Mouse (Mus musculus) CH12.LX (cell line): ENCODE data around the gene Runx3. TPM values are rescaled to one million over a fixed set of nuclear protein-coding genes. Genes with fewer than 3 reads are reported as not detected.

ENCODE experiments used
- DNase-seq: peaks from one replicate; pipeline ENCODE4 v3.0.0-alpha.2; 2013; ENCODE audit errors: extremely low read depth
- H3K27ac ChIP-seq: 2 replicates; pipeline ENCODE4 v1.5.1; 2012; ENCODE audit warnings: low read depth, mild to moderate bottlenecking, control low read depth, moderate library complexity; ENCODE audit not compliant: insufficient read depth
- H3K27me3 ChIP-seq: replicated peaks from 2 replicates; pipeline ENCODE3; 2012; ENCODE audit warnings: inconsistent platforms
- H3K36me3 ChIP-seq, 2 experiments: replicated peaks in 1 of 2; 2 replicates each; pipeline versions ENCODE3 to v1.6.1; 2012; ENCODE audit warnings: inconsistent platforms in 1 of 2, low read length in 1 of 2, mild to moderate bottlenecking in 1 of 2, mixed read lengths in 1 of 2, moderate library complexity in 1 of 2; ENCODE audit not compliant: control insufficient read depth in 1 of 2, insufficient read depth in 1 of 2
- H3K4me1 ChIP-seq, 2 experiments: 2 replicates each; pipeline ENCODE4 v1.6.1; 2012; ENCODE audit warnings: inconsistent platforms in 1 of 2, moderate library complexity in 1 of 2; ENCODE audit not compliant: insufficient read depth in 2 of 2, control insufficient read depth in 1 of 2
- H3K4me2 ChIP-seq: 2 replicates; pipeline ENCODE4 v1.6.1; 2012; ENCODE audit warnings: low read depth, mild to moderate bottlenecking, control low read depth; ENCODE audit not compliant: poor library complexity, insufficient read depth, severe bottlenecking
- H3K4me3 ChIP-seq, 3 experiments: fragments of 150-350 bp in 1 of 3; sonication (generic) in 1 of 3; replicated peaks in 1 of 3; 2 replicates each; pipeline versions ENCODE3 to v1.5.1; 2011 to 2012; ENCODE audit warnings: low read depth in 2 of 3, low read length in 2 of 3, mild to moderate bottlenecking in 2 of 3, moderate library complexity in 2 of 3, control low read depth in 1 of 3, improper control_type of control experiment in 1 of 3, inconsistent platforms in 1 of 3, mixed read lengths in 1 of 3; ENCODE audit not compliant: poor library complexity in 1 of 3
- H3K79me2 ChIP-seq: replicated peaks from 2 replicates; pipeline ENCODE4 v1.6.1; 2012; ENCODE audit warnings: mild to moderate bottlenecking, moderate library complexity; ENCODE audit not compliant: control insufficient read depth, poor library complexity, insufficient read depth, severe bottlenecking; ENCODE audit errors: extremely low read depth
- H3K9ac ChIP-seq: 2 replicates; pipeline ENCODE4 v1.6.1; 2012; ENCODE audit warnings: low read depth, mild to moderate bottlenecking, control low read depth, moderate library complexity; ENCODE audit not compliant: insufficient read depth
- H3K9me3 ChIP-seq: replicated peaks from 2 replicates; pipeline ENCODE3; 2012; ENCODE audit warnings: low read length, inconsistent platforms, mixed read lengths
- E2F4 ChIP-seq: IDR thresholded peaks from 2 replicates; pipeline ENCODE4 v1.6.1; 2011; ENCODE audit warnings: low read depth, low read length, improper control_type of control experiment; ENCODE audit not compliant: insufficient replicate concordance
- ELF1 ChIP-seq: IDR thresholded peaks from 2 replicates; pipeline ENCODE4 v1.6.1; 2014; ENCODE audit warnings: low read depth, mild to moderate bottlenecking, inconsistent platforms, low read length, improper control_type of control experiment
- EP300 ChIP-seq: IDR thresholded peaks from 2 replicates; pipeline ENCODE4 v1.6.1; 2011; ENCODE audit warnings: low read length, improper control_type of control experiment
- ETS1 ChIP-seq: conservative IDR thresholded peaks from 2 replicates; pipeline ENCODE4 v1.6.1; 2012; ENCODE audit warnings: low read depth, mild to moderate bottlenecking, inconsistent platforms, low read length, improper control_type of control experiment, moderate library complexity
- GABPA ChIP-seq: IDR thresholded peaks from 2 replicates; pipeline ENCODE4 v1.6.1; 2012; ENCODE audit warnings: low read depth, low read length, improper control_type of control experiment, inconsistent platforms; ENCODE audit not compliant: insufficient replicate concordance
- HCFC1 ChIP-seq: IDR thresholded peaks from 2 replicates; pipeline ENCODE4 v1.6.1; 2012; ENCODE audit warnings: low read depth, mild to moderate bottlenecking, inconsistent platforms, low read length, improper control_type of control experiment
- IRF4 ChIP-seq: IDR thresholded peaks from 2 replicates; pipeline ENCODE4 v1.6.1; 2014; ENCODE audit warnings: low read depth, mild to moderate bottlenecking, inconsistent platforms, low read length, improper control_type of control experiment
- MEF2A ChIP-seq: IDR thresholded peaks from 2 replicates; pipeline ENCODE4 v1.6.1; 2014; ENCODE audit warnings: low read depth, mild to moderate bottlenecking, inconsistent platforms, low read length, improper control_type of control experiment, borderline replicate concordance
- MXI1 ChIP-seq: IDR thresholded peaks from 2 replicates; pipeline ENCODE4 v1.6.1; 2011; ENCODE audit warnings: mild to moderate bottlenecking, low read depth, low read length, improper control_type of control experiment
- MYC ChIP-seq: IDR thresholded peaks from 2 replicates; pipeline ENCODE4 v1.6.1; 2011; ENCODE audit warnings: low read depth, mild to moderate bottlenecking, improper control_type of control experiment, low read length
- NELFE ChIP-seq: IDR thresholded peaks from 2 replicates; pipeline ENCODE4 v1.6.1; 2011; ENCODE audit warnings: low read depth, low read length, improper control_type of control experiment
- POLR2AphosphoS2 ChIP-seq: IDR thresholded peaks from 2 replicates; pipeline ENCODE4 v1.6.1; 2011; ENCODE audit warnings: low read depth, low read length, improper control_type of control experiment
- RCOR1 ChIP-seq: conservative IDR thresholded peaks from 2 replicates; pipeline ENCODE4 v1.6.1; 2012; ENCODE audit warnings: low read depth, mild to moderate bottlenecking, inconsistent platforms, low read length, improper control_type of control experiment
- SIN3A ChIP-seq: IDR thresholded peaks from 2 replicates; pipeline ENCODE4 v1.6.1; 2012; ENCODE audit warnings: low read length, improper control_type of control experiment, inconsistent platforms
- TBP ChIP-seq: conservative IDR thresholded peaks from 2 replicates; pipeline ENCODE4 v1.6.1; 2011; ENCODE audit warnings: low read depth, low read length, improper control_type of control experiment
- UBTF ChIP-seq: IDR thresholded peaks from 2 replicates; pipeline ENCODE4 v1.6.1; 2012; ENCODE audit warnings: low read depth, mild to moderate bottlenecking, inconsistent platforms, low read length, improper control_type of control experiment, moderate library complexity
- ZC3H11A ChIP-seq: IDR thresholded peaks from 2 replicates; pipeline ENCODE4 v1.6.1; 2012; ENCODE audit warnings: low read depth, mild to moderate bottlenecking, inconsistent platforms, low read length, improper control_type of control experiment
- ZNF384 ChIP-seq: IDR thresholded peaks from 2 replicates; pipeline ENCODE4 v1.6.1; 2012; ENCODE audit warnings: low read depth, low read length, improper control_type of control experiment, inconsistent platforms
- dilution Hi-C: fragments of 300-500 bp; cut with MboI; formaldehyde crosslinking; loops from 2 replicates; pipeline ENCODE4 v1.14.3; 2020; ENCODE audit warnings: low sequenced_read_pairs; ENCODE audit not compliant: extremely low pct_unique_long_range_greater_than_20kb, extremely low pct_ligation_motif_present
- in situ Hi-C: fragments of 300-500 bp; cut with MboI; formaldehyde crosslinking; loops from 3 replicates; pipeline ENCODE4 v1.14.3; 2019; ENCODE audit warnings: low sequenced_read_pairs, low pct_ligation_motif_present, low pct_unique_long_range_greater_than_20kb, mixed read lengths
- polyA plus RNA-seq: library from polyadenylated mRNA; unstranded; fragments of >175 nt; gene quantifications from 2 replicates; pipeline ENCODE4 v1.2.1, GENCODE M21; 2012; ENCODE audit warnings: low read depth; ENCODE audit not compliant: insufficient read length
- total RNA-seq, 2 experiments: library from RNA; depleted of rRNA; stranded (reverse); fragments of 300-350 nt in 1 of 2; fragments of >200 nt in 1 of 2; gene quantifications; 2 replicates each; pipeline ENCODE4 v1.2.3; 2012 to 2014

The Runx3 gene
- total and polyA plus RNA-seq, 3 experiments: 5.0 to 61.1 (median 19.7) TPM

GRCm38 (mm10) chr4:135115426-135116170, 4.9 kb upstream of the Runx3 start:
- Histone ChIP-seq H3K27me3 (no peaks in the 10 kb centered on the region), H3K4me3 (no peak overlapping the region), H3K4me1 (peaks cover 33 to 40% of the 10 kb centered on the region in 2 experiments), H3K79me2 (no peaks in the 10 kb centered on the region), H3K36me3 (peaks cover 0 to 4% of the 10 kb centered on the region in 2 experiments), H3K9me3 (peaks cover 20% of the 10 kb centered on the region), H3K27ac (no peak overlapping the region), H3K4me2 (no peak overlapping the region), H3K9ac (no peak overlapping the region)
- in situ Hi-C loops (no loop called here), dilution Hi-C loops (no loop called here)
- TF ChIP-seq ETS1 (no peak), NELFE (no peak), GABPA (no peak), ELF1 (no peak), MYC (no peak), E2F4 (no peak), SIN3A (no peak)
- DNase-seq: no peak

GRCm38 (mm10) chr4:135116391-135116790, 4.1 kb upstream of the Runx3 start:
- Histone ChIP-seq H3K4me2 (no peak overlapping the region), H3K4me3 (no peak overlapping the region), H3K79me2 (no peaks in the 10 kb centered on the region), H3K9ac (no peak overlapping the region), H3K27me3 (no peaks in the 10 kb centered on the region), H3K27ac (no peak overlapping the region), H3K9me3 (peaks cover 18% of the 10 kb centered on the region), H3K36me3 (peaks cover 0 to 4% of the 10 kb centered on the region in 2 experiments), H3K4me1 (peaks cover 33 to 40% of the 10 kb centered on the region in 2 experiments)
- in situ Hi-C loops: no loop called here
- DNase-seq: no peak
- dilution Hi-C loops: no loop called here
- TF ChIP-seq EP300 (0 out of 2 replicates have a peak, but pooled peaks have one; percentile 23), ZC3H11A (no peak), UBTF (no peak), HCFC1 (no peak), RCOR1 (no peak), IRF4 (peak; percentile 31; the same call in 1 of the 2 replicates), POLR2AphosphoS2 (no peak), TBP (no peak), GABPA (no peak), ZNF384 (no peak), ELF1 (0 out of 2 replicates have a peak, but pooled peaks have one; percentile 37), ETS1 (0 out of 2 replicates have a peak, but pooled peaks have one; percentile 12), MXI1 (no peak), MEF2A (0 out of 2 replicates have a peak, but pooled peaks have one; percentile 28)
